Mouse (Mus musculus) spleen, postnatal 14 days (tissue): ENCODE data around the gene C1qtnf2.

Source experiments
- DNase-seq, 2 experiments: peaks; one replicate each; pipeline ENCODE4 v3.0.0; 2021 to 2022; ENCODE audit warnings: low spot score in 2 of 2

The C1qtnf2 gene

GRCm38 (mm10) chr11:43474225-43474774, at the start of gene C1qtnf2:
TSS of gene C1qtnf2 (plus strand) at chr11:43474276.
- no peak for DNase-seq

GRCm38 (mm10) chr11:43424386-43424785, 49.7 kb upstream of the C1qtnf2 start:
- DNase-seq, result no peak

GRCm38 (mm10) chr11:43425166-43425709, 48.8 kb upstream of the C1qtnf2 start:
- DNase-seq, result no peak

- DNase-seq, result peak; percentile 63 to 74
Measured at GRCm38 (mm10) chr11:43425824-43426413, 48.2 kb upstream of the C1qtnf2 start, which contains the start of gene Pttg1. TSS of gene Pttg1 (minus strand) at chr11:43426251.

GRCm38 (mm10) chr11:43426414-43426884, 47.6 kb upstream of the C1qtnf2 start:
- peak in 1 of 2 experiments; percentile 12 for DNase-seq

GRCm38 (mm10) chr11:43433254-43434023, 40.6 kb upstream of the C1qtnf2 start, which contains the start of gene Slu7:
TSS of gene Slu7 (plus strand) at chr11:43433744.
- peak; percentile 32 to 65 for DNase-seq

- DNase-seq, result no peak
Measured at GRCm38 (mm10) chr11:43434024-43434407, 40.1 kb upstream of the C1qtnf2 start.

- no peak for DNase-seq
Measured at GRCm38 (mm10) chr11:43441121-43441520, 33.0 kb upstream of the C1qtnf2 start.

- DNase-seq, result no peak
Measured at GRCm38 (mm10) chr11:43443183-43443582, 30.9 kb upstream of the C1qtnf2 start.

GRCm38 (mm10) chr11:43449916-43450315, 24.2 kb upstream of the C1qtnf2 start:
- DNase-seq, result no peak

GRCm38 (mm10) chr11:43451322-43451721, 22.8 kb upstream of the C1qtnf2 start:
- no peak for DNase-seq

GRCm38 (mm10) chr11:43452266-43452665, 21.8 kb upstream of the C1qtnf2 start:
- no peak for DNase-seq

GRCm38 (mm10) chr11:43463204-43463603, 10.9 kb upstream of the C1qtnf2 start:
- no peak for DNase-seq

- no peak for DNase-seq
Measured at GRCm38 (mm10) chr11:43470118-43470517, 4.0 kb upstream of the C1qtnf2 start.

- no peak for DNase-seq
Measured at GRCm38 (mm10) chr11:43470881-43471820, 2.9 kb upstream of the C1qtnf2 start.

GRCm38 (mm10) chr11:43473115-43473514, 961 bp upstream of the C1qtnf2 start:
- DNase-seq, result no peak

GRCm38 (mm10) chr11:43473635-43474224, 346 bp upstream of the C1qtnf2 start:
- no peak for DNase-seq

GRCm38 (mm10) chr11:43479376-43479775, 5.3 kb downstream of the C1qtnf2 start:
- DNase-seq, result no peak

GRCm38 (mm10) chr11:43480561-43480960, 6.5 kb downstream of the C1qtnf2 start:
- no peak for DNase-seq

- DNase-seq, result no peak
Measured at GRCm38 (mm10) chr11:43481672-43482522, 7.8 kb downstream of the C1qtnf2 start.
